In the genomic region with DNA sequence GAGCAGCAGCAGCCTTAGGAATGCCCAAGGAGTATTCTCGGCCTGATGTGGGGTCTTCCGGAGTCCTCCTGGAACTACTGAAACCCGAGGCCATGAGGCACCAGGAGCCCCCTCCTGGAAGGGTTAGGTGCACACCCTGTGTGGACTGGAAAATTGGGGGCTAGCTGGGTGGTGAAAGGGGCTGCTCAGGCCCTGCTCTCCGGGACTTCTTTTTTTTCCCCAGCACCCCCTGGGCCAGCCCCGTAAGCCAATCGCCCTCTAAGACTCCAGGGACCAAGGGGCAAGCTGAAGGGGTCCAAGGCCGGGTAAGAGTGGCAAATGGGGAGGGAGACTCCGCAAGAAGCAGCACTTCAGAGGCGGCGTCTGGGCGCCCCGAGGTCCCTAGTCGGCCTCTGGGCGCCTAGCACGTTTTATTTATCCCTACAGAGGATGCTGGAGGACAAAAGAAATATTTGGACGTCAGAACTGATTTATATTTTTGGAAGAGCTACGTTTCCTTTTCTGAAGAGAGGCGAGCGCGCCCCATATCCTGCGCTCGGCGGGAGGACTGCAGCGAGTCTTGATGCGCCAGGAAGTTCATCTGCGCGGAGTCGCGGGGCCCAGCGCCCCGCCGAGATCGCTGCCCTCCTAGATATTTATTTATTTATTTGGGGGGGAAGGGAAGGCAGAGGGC, we compare ENCODE assay signal across 9 mouse cellular contexts. TPM values are rescaled to one million over a fixed set of nuclear protein-coding genes. Genes with fewer than 3 reads are reported as not detected.
DNase-seq lines count a peak whose midpoint lies in the region; ATAC-seq and TF ChIP-seq lines count a peak whose summit lies in the region.
"Had no signal": no experiment of that assay in that cellular context is flagged by ENCODE, and none has a peak within 500 bp of the region (broad histone marks: within the 10 kb centered on the region; RNA-seq: fewer than 3 reads in every experiment).

No protein-coding gene starts in this region.

- H3K27ac ChIP-seq in forebrain, embryonic 11.5 days (ENCODE audit: low read depth, low read length): no peak overlapping the region
- H3K27ac ChIP-seq in forebrain, embryonic 12.5 days: no peak overlapping the region
- 0 out of 2 replicates have a peak overlapping the region, but pooled peaks have one; percentile 1 for H3K27ac ChIP-seq in lung, postnatal 0 days (ENCODE audit: low read length)
- no peak overlapping the region for H3K27ac ChIP-seq in limb, embryonic 11.5 days (replicated peaks; ENCODE audit: low read depth, low read length)
- H3K27ac ChIP-seq in stomach, embryonic 15.5 days: 0 out of 2 replicates have a peak overlapping the region, but pooled peaks have one; percentile 61

- DNase-seq in forebrain, embryonic 11.5 days (ENCODE audit: low spot score): no peak
- DNase-seq in lung, postnatal 0 days (ENCODE audit: low spot score): peak; percentile 37
- no peak for DNase-seq in lung, adult 2 months
- DNase-seq in limb, embryonic 11.5 days (ENCODE audit: low spot score): peak; percentile 39
- no peak for DNase-seq in cerebellum, adult 8-10 months
- no peak for DNase-seq in right cerebral cortex, postnatal 4 days
- DNase-seq: cerebellum, adult 9-11 months had no signal

- under 1% methylated on average over 33 of the region's 33 CpGs for WGBS in forebrain, embryonic 11.5 days
- WGBS in forebrain, embryonic 12.5 days: under 1% methylated on average over 33 of the region's 33 CpGs
- 4% methylated on average over 33 of the region's 33 CpGs for WGBS in lung, postnatal 0 days
- 9% methylated on average over 33 of the region's 33 CpGs for WGBS in lung, adult 2 months
- WGBS in limb, embryonic 11.5 days: under 1% methylated on average over 33 of the region's 33 CpGs
- 3% methylated on average over 33 of the region's 33 CpGs for WGBS in stomach, embryonic 15.5 days

- H3K4me1 ChIP-seq in forebrain, embryonic 11.5 days (replicated peaks; ENCODE audit: control insufficient read depth, insufficient read depth, low read length): no peaks in the 10 kb centered on the region
- peaks cover 18% of the 10 kb centered on the region for H3K4me1 ChIP-seq in forebrain, embryonic 12.5 days
- H3K4me1 ChIP-seq in lung, postnatal 0 days (ENCODE audit: insufficient read depth, low read depth, low read length): no peaks in the 10 kb centered on the region; the same call in 1 of the 2 replicates
- no peaks in the 10 kb centered on the region for H3K4me1 ChIP-seq in lung, adult 2 months (ENCODE audit: control insufficient read depth, insufficient read depth, low read length)
- peaks cover 12% of the 10 kb centered on the region for H3K4me1 ChIP-seq in limb, embryonic 11.5 days (ENCODE audit: control insufficient read depth, insufficient read depth, low read length)
- peaks cover 20% of the 10 kb centered on the region for H3K4me1 ChIP-seq in stomach, embryonic 15.5 days

- H3K9ac ChIP-seq in forebrain, embryonic 11.5 days (ENCODE audit: low read length): no peak overlapping the region
- H3K9ac ChIP-seq in forebrain, embryonic 12.5 days: no peak overlapping the region
- H3K9ac ChIP-seq in lung, postnatal 0 days (replicated peaks; ENCODE audit: low read depth): no peak overlapping the region
- no peak overlapping the region for H3K9ac ChIP-seq in limb, embryonic 11.5 days (ENCODE audit: low read length)
- 0 out of 2 replicates have a peak overlapping the region, but pooled peaks have one; percentile 2 for H3K9ac ChIP-seq in stomach, embryonic 15.5 days

- no peaks in the 10 kb centered on the region for H3K9me3 ChIP-seq in forebrain, embryonic 11.5 days (ENCODE audit: control insufficient read depth, low read length)
- no peaks in the 10 kb centered on the region for H3K9me3 ChIP-seq in forebrain, embryonic 12.5 days
- H3K9me3 ChIP-seq in lung, postnatal 0 days (ENCODE audit: low read length): no peaks in the 10 kb centered on the region
- H3K9me3 ChIP-seq in limb, embryonic 11.5 days (ENCODE audit: control insufficient read depth, low read length): no peaks in the 10 kb centered on the region
- no peaks in the 10 kb centered on the region for H3K9me3 ChIP-seq in stomach, embryonic 15.5 days

- no peaks in the 10 kb centered on the region for H3K36me3 ChIP-seq in forebrain, embryonic 11.5 days (ENCODE audit: control insufficient read depth, insufficient read depth, low read length)
- H3K36me3 ChIP-seq in forebrain, embryonic 12.5 days (replicated peaks): no peaks in the 10 kb centered on the region
- H3K36me3 ChIP-seq in lung, postnatal 0 days (ENCODE audit: insufficient read depth, low read length): no peaks in the 10 kb centered on the region
- H3K36me3 ChIP-seq in limb, embryonic 11.5 days (ENCODE audit: control insufficient read depth, insufficient read depth, low read length): no peaks in the 10 kb centered on the region
- H3K36me3 ChIP-seq in stomach, embryonic 15.5 days: no peaks in the 10 kb centered on the region

- H3K4me3 ChIP-seq in forebrain, embryonic 11.5 days (ENCODE audit: low read depth, low read length): no peak overlapping the region
- no peak overlapping the region for H3K4me3 ChIP-seq in forebrain, embryonic 12.5 days (replicated peaks)
- H3K4me3 ChIP-seq in lung, postnatal 0 days (ENCODE audit: low read depth, low read length): no peak overlapping the region
- no peak overlapping the region for H3K4me3 ChIP-seq in lung, adult 2 months (replicated peaks; ENCODE audit: extremely low read depth, low read depth, low read length)
- no peak overlapping the region for H3K4me3 ChIP-seq in limb, embryonic 11.5 days (ENCODE audit: low read depth, low read length)
- H3K4me3 ChIP-seq in stomach, embryonic 15.5 days (replicated peaks): peak overlapping the region; percentile 29

- TF ChIP-seq EP300 in lung, postnatal 0 days (IDR thresholded peaks at IDR 0.05): no peak

- peak overlapping the region; percentile 18; the same call in 1 of the 2 replicates for H3K4me2 ChIP-seq in forebrain, embryonic 11.5 days (ENCODE audit: low read depth, low read length, severe bottlenecking)
- no peak overlapping the region for H3K4me2 ChIP-seq in forebrain, embryonic 12.5 days
- peak overlapping the region; percentile 60 for H3K4me2 ChIP-seq in lung, postnatal 0 days (replicated peaks; ENCODE audit: low read depth, low read length)
- H3K4me2 ChIP-seq in limb, embryonic 11.5 days (ENCODE audit: low read depth, severe bottlenecking): peak overlapping the region; percentile 3; the same call in 1 of the 2 replicates
- H3K4me2 ChIP-seq in stomach, embryonic 15.5 days: peak overlapping the region; percentile 84

- no peak; the same call in 1 of the 2 replicates for TF ChIP-seq CTCF in lung, postnatal 0 days (IDR thresholded peaks at IDR 0.05)
- TF ChIP-seq CTCF in lung, adult 2 months (IDR thresholded peaks at IDR 0.05; ENCODE audit: insufficient read depth, low read length): no peak

- ATAC-seq in forebrain, embryonic 11.5 days (replicated peaks; ENCODE audit: low FRiP score): no peak
- ATAC-seq in forebrain, embryonic 12.5 days (ENCODE audit: low FRiP score): no peak
- no peak for ATAC-seq in lung, postnatal 0 days
- no peak for ATAC-seq in limb, embryonic 11.5 days (ENCODE audit: insufficient number of reproducible peaks, low FRiP score, low TSS enrichment, low read depth)
- ATAC-seq in stomach, embryonic 15.5 days (ENCODE audit: insufficient read depth, low FRiP score, low read depth): no peak

- TF ChIP-seq POLR2A in lung, adult 2 months (IDR thresholded peaks at IDR 0.05; ENCODE audit: borderline replicate concordance, extremely low read depth, low read depth, low read length): no peak

- H3K27me3 ChIP-seq in forebrain, embryonic 11.5 days (ENCODE audit: control insufficient read depth, insufficient read depth, low read length): peaks cover 96% of the 10 kb centered on the region
- peaks cover 96% of the 10 kb centered on the region for H3K27me3 ChIP-seq in forebrain, embryonic 12.5 days
- H3K27me3 ChIP-seq in lung, postnatal 0 days (replicated peaks; ENCODE audit: insufficient read depth, low read length): peaks cover 50% of the 10 kb centered on the region
- H3K27me3 ChIP-seq in limb, embryonic 11.5 days (ENCODE audit: control insufficient read depth, insufficient read depth, low read length): peaks cover 90% of the 10 kb centered on the region
- H3K27me3 ChIP-seq in stomach, embryonic 15.5 days (replicated peaks): peaks cover 76% of the 10 kb centered on the region

RNA-seq across cellular contexts. Expression of a gene that starts 5.7 kb away (rescaled TPM):
- polyA plus RNA-seq in forebrain, embryonic 11.5 days (2014; fragmentation: Nextera tagmentation; extraction: Ambion mirVana): 5.2 and 6.2 TPM in 2 replicates
- polyA plus RNA-seq in forebrain, embryonic 12.5 days (2016; fragmentation: Nextera tagmentation; extraction: Ambion mirVana): 3.4 and 4.6 TPM in 2 replicates
- 14.9 and 26.6 TPM in 2 replicates for polyA plus RNA-seq in lung, postnatal 0 days (2015; fragmentation: Nextera tagmentation; extraction: Ambion mirVana)
- polyA plus RNA-seq in lung, adult 2 months (2012; rRNA removed): 64.7 and 69.8 TPM in 2 replicates
- polyA plus RNA-seq in limb, embryonic 11.5 days (2014; fragmentation: Nextera tagmentation; extraction: Ambion mirVana): 0.20 and 0.71 TPM in 2 replicates
- 17.5 and 19.0 TPM in 2 replicates for polyA plus RNA-seq in stomach, embryonic 15.5 days (2015; fragmentation: Nextera tagmentation; extraction: Ambion mirVana)

Comparison
In these comparisons a context has a peak if more than half of its experiments do, and no peak if none do; other contexts are left out.
1. DNase-seq: peak in lung, postnatal 0 days (single experiment) and limb, embryonic 11.5 days (single experiment); none in forebrain, embryonic 11.5 days (single experiment), lung, adult 2 months (single experiment), cerebellum, adult 8-10 months (single experiment) and right cerebral cortex, postnatal 4 days (single experiment).
2. H3K27ac ChIP-seq: peak in lung, postnatal 0 days (single experiment) and stomach, embryonic 15.5 days (single experiment); none in forebrain, embryonic 11.5 days (single experiment), forebrain, embryonic 12.5 days (single experiment) and limb, embryonic 11.5 days (single experiment).